Mouse (Mus musculus) MEL (cell line): ENCODE results near the gene Snx32. TPM values are rescaled to one million over a fixed set of nuclear protein-coding genes. Genes with fewer than 3 reads are reported as not detected.
A peak's percentile ranks its signal among the peaks of the same experiment; 100 is the strongest.

Experiments used
- DNase-seq: peaks from one replicate; pipeline ENCODE4 v3.0.0; 2011; ENCODE audit warnings: low read depth, low spot score
- H3K27ac ChIP-seq: 2 replicates; pipeline ENCODE4 v1.5.1; 2012; ENCODE audit warnings: low read depth, mild to moderate bottlenecking, control low read depth, low read length, moderate library complexity; ENCODE audit not compliant: control insufficient read depth
- H3K27me3 ChIP-seq, 2 experiments: fragments of 150-350 bp in 1 of 2; sonication (generic) in 1 of 2; 2 replicates each; pipeline ENCODE4 v1.6.1; 2012; ENCODE audit warnings: low read length in 2 of 2, mild to moderate bottlenecking in 2 of 2, improper control_type of control experiment in 1 of 2, moderate library complexity in 1 of 2; ENCODE audit not compliant: insufficient read depth in 2 of 2, control insufficient read depth in 1 of 2
- H3K36me3 ChIP-seq, 2 experiments: 2 replicates each; pipeline ENCODE4 v1.6.1; 2012 to 2014; ENCODE audit warnings: low read length in 2 of 2, improper control_type of control experiment in 1 of 2, inconsistent platforms in 1 of 2, mild to moderate bottlenecking in 1 of 2; ENCODE audit not compliant: insufficient read depth in 2 of 2, control insufficient read depth in 1 of 2
- H3K4me1 ChIP-seq, 2 experiments: fragments of 150-350 bp in 1 of 2; sonication (generic) in 1 of 2; 2 replicates each; pipeline ENCODE4 v1.6.1; 2012; ENCODE audit warnings: low read length in 2 of 2, improper control_type of control experiment in 1 of 2, mild to moderate bottlenecking in 1 of 2; ENCODE audit not compliant: insufficient read depth in 2 of 2, control insufficient read depth in 1 of 2
- H3K4me3 ChIP-seq, 2 experiments: fragments of 150-350 bp in 1 of 2; sonication (generic) in 1 of 2; 2 replicates each; pipeline ENCODE4 v1.5.1; 2012; ENCODE audit warnings: low read depth in 2 of 2, low read length in 2 of 2, mild to moderate bottlenecking in 2 of 2, moderate library complexity in 2 of 2, control low read depth in 1 of 2, improper control_type of control experiment in 1 of 2; ENCODE audit not compliant: control insufficient read depth in 1 of 2, insufficient read depth in 1 of 2
- H3K79me2 ChIP-seq: 2 replicates; pipeline ENCODE4 v1.6.1; 2012; ENCODE audit warnings: mild to moderate bottlenecking, low read length, moderate library complexity; ENCODE audit not compliant: control insufficient read depth, poor library complexity, insufficient read depth
- H3K9ac ChIP-seq: 2 replicates; pipeline ENCODE4 v1.6.1; 2012; ENCODE audit warnings: low read depth, mild to moderate bottlenecking, control low read depth, low read length, moderate library complexity; ENCODE audit not compliant: control insufficient read depth, poor library complexity, severe bottlenecking
- H3K9me3 ChIP-seq: fragments of 150-350 bp; sonication (generic); replicated peaks from 2 replicates; pipeline ENCODE4 v1.6.1; 2012; ENCODE audit warnings: mild to moderate bottlenecking, low read length, improper control_type of control experiment, moderate library complexity; ENCODE audit not compliant: insufficient read depth
- BHLHE40 ChIP-seq: IDR thresholded peaks from 2 replicates; pipeline ENCODE4 v1.6.1; 2012; ENCODE audit warnings: low read depth, mild to moderate bottlenecking, inconsistent platforms, low read length, improper control_type of control experiment, borderline replicate concordance
- CHD2 ChIP-seq: IDR thresholded peaks from 2 replicates; pipeline ENCODE4 v1.6.1; 2011; ENCODE audit warnings: low read length, improper control_type of control experiment
- CTCF ChIP-seq, 3 experiments: IDR thresholded peaks in 2 of 3; conservative IDR thresholded peaks in 1 of 3; 2 replicates each; pipeline ENCODE4 v1.5.1; 2011 to 2012; ENCODE audit warnings: low read length in 3 of 3, low read depth in 2 of 3, mild to moderate bottlenecking in 2 of 3, improper control_type of control experiment in 1 of 3, inconsistent platforms in 1 of 3, mixed read lengths in 1 of 3, moderate library complexity in 1 of 3; ENCODE audit not compliant: control insufficient read depth in 1 of 3, insufficient read depth in 1 of 3, poor library complexity in 1 of 3, severe bottlenecking in 1 of 3
- E2F4 ChIP-seq: IDR thresholded peaks from 2 replicates; pipeline ENCODE4 v1.6.1; 2011; ENCODE audit warnings: low read depth, low read length, improper control_type of control experiment, borderline replicate concordance
- ELF1 ChIP-seq: IDR thresholded peaks from 2 replicates; pipeline ENCODE4 v1.6.1; 2014; ENCODE audit warnings: low read depth, mild to moderate bottlenecking, inconsistent platforms, low read length, improper control_type of control experiment, moderate library complexity
- EP300 ChIP-seq, 2 experiments: IDR thresholded peaks; 2 replicates each; pipeline ENCODE4 v1.6.1; 2011; ENCODE audit warnings: improper control_type of control experiment in 2 of 2, low read length in 2 of 2, low read depth in 1 of 2, mild to moderate bottlenecking in 1 of 2
- ETS1 ChIP-seq: IDR thresholded peaks from 2 replicates; pipeline ENCODE4 v1.6.1; 2012; ENCODE audit warnings: low read depth, mild to moderate bottlenecking, inconsistent platforms, low read length, improper control_type of control experiment, moderate library complexity
- GABPA ChIP-seq: IDR thresholded peaks from 2 replicates; pipeline ENCODE4 v1.6.1; 2012; ENCODE audit warnings: low read depth, mild to moderate bottlenecking, inconsistent platforms, low read length, improper control_type of control experiment, moderate library complexity
- HCFC1 ChIP-seq: IDR thresholded peaks from 2 replicates; pipeline ENCODE4 v1.6.1; 2012; ENCODE audit warnings: low read depth, mild to moderate bottlenecking, inconsistent platforms, low read length, improper control_type of control experiment, moderate library complexity
- JUND ChIP-seq: IDR thresholded peaks from 2 replicates; pipeline ENCODE4 v1.6.1; 2011; ENCODE audit warnings: low read depth, mild to moderate bottlenecking, improper control_type of control experiment, low read length
- MAFK ChIP-seq: IDR thresholded peaks from 2 replicates; pipeline ENCODE4 v1.6.1; 2011; ENCODE audit warnings: low read depth, mild to moderate bottlenecking, low read length, improper control_type of control experiment, borderline replicate concordance
- MAX ChIP-seq: IDR thresholded peaks from 2 replicates; pipeline ENCODE4 v1.6.1; 2011; ENCODE audit warnings: low read length, improper control_type of control experiment
- MAZ ChIP-seq: IDR thresholded peaks from 2 replicates; pipeline ENCODE4 v1.6.1; 2012; ENCODE audit warnings: low read depth, mild to moderate bottlenecking, inconsistent platforms, low read length, improper control_type of control experiment
- MXI1 ChIP-seq: IDR thresholded peaks from 2 replicates; pipeline ENCODE4 v1.6.1; 2011; ENCODE audit warnings: mild to moderate bottlenecking, low read depth, low read length, improper control_type of control experiment
- MYB ChIP-seq: IDR thresholded peaks from 2 replicates; pipeline ENCODE4 v1.6.1; 2011; ENCODE audit warnings: mild to moderate bottlenecking, low read depth, low read length, improper control_type of control experiment
- MYC ChIP-seq: IDR thresholded peaks from 2 replicates; pipeline ENCODE4 v1.6.1; 2011; ENCODE audit warnings: low read depth, mild to moderate bottlenecking, low read length, improper control_type of control experiment, moderate library complexity
- NELFE ChIP-seq: IDR thresholded peaks from 2 replicates; pipeline ENCODE4 v1.6.1; 2011; ENCODE audit warnings: low read depth, low read length, improper control_type of control experiment
- POLR2A ChIP-seq, 2 experiments: IDR thresholded peaks; 2 replicates each; pipeline ENCODE4 v1.6.1; 2011 to 2012; ENCODE audit warnings: low read length in 2 of 2, mild to moderate bottlenecking in 2 of 2, control low read depth in 1 of 2, improper control_type of control experiment in 1 of 2, low read depth in 1 of 2, moderate library complexity in 1 of 2; ENCODE audit not compliant: control insufficient read depth in 1 of 2, insufficient read depth in 1 of 2, poor library complexity in 1 of 2
- POLR2AphosphoS2 ChIP-seq: IDR thresholded peaks from 2 replicates; pipeline ENCODE4 v1.6.1; 2011; ENCODE audit warnings: low read length, improper control_type of control experiment
- RAD21 ChIP-seq: IDR thresholded peaks from 2 replicates; pipeline ENCODE4 v1.6.1; 2011; ENCODE audit warnings: mild to moderate bottlenecking, low read depth, low read length, improper control_type of control experiment
- RCOR1 ChIP-seq: IDR thresholded peaks from 2 replicates; pipeline ENCODE4 v1.6.1; 2012; ENCODE audit warnings: low read depth, mild to moderate bottlenecking, inconsistent platforms, low read length, improper control_type of control experiment
- SIN3A ChIP-seq: IDR thresholded peaks from 2 replicates; pipeline ENCODE4 v1.6.1; 2012; ENCODE audit warnings: low read length, improper control_type of control experiment, inconsistent platforms
- SMC3 ChIP-seq: IDR thresholded peaks from 2 replicates; pipeline ENCODE4 v1.6.1; 2011; ENCODE audit warnings: low read depth, low read length, improper control_type of control experiment
- TBP ChIP-seq: IDR thresholded peaks from 2 replicates; pipeline ENCODE4 v1.8.0; 2011; ENCODE audit warnings: low read depth, low read length, improper control_type of control experiment
- USF1 ChIP-seq: IDR thresholded peaks from 2 replicates; pipeline ENCODE4 v1.6.1; 2014; ENCODE audit warnings: low read depth, mild to moderate bottlenecking, inconsistent platforms, low read length, improper control_type of control experiment, moderate library complexity
- USF2 ChIP-seq, 2 experiments: IDR thresholded peaks; 2 replicates each; pipeline ENCODE4 v1.6.1; 2011 to 2012; ENCODE audit warnings: improper control_type of control experiment in 2 of 2, low read length in 2 of 2, borderline replicate concordance in 1 of 2, inconsistent platforms in 1 of 2, low read depth in 1 of 2, mild to moderate bottlenecking in 1 of 2; ENCODE audit not compliant: insufficient read depth in 1 of 2
- ZKSCAN1 ChIP-seq: IDR thresholded peaks from 2 replicates; pipeline ENCODE4 v1.6.1; 2012; ENCODE audit warnings: low read depth, mild to moderate bottlenecking, inconsistent platforms, low read length, improper control_type of control experiment, moderate library complexity
- ZMIZ1 ChIP-seq: IDR thresholded peaks from 2 replicates; pipeline ENCODE4 v1.6.1; 2012; ENCODE audit warnings: low read depth, mild to moderate bottlenecking, inconsistent platforms, low read length, improper control_type of control experiment, moderate library complexity
- ZNF384 ChIP-seq: IDR thresholded peaks from 2 replicates; pipeline ENCODE4 v1.6.1; 2012; ENCODE audit warnings: low read depth, mild to moderate bottlenecking, inconsistent platforms, low read length, improper control_type of control experiment
- polyA plus RNA-seq, 2 experiments: library from polyadenylated mRNA; stranded (reverse) in 1 of 2; unstranded in 1 of 2; fragments of >175 nt in 1 of 2; fragments of >200 nt in 1 of 2; gene quantifications; 2 replicates each; pipeline versions ENCODE4 v1.2.1 to v1.2.4; 2012; ENCODE audit warnings: low replicate concordance in 2 of 2, low read depth in 1 of 2; ENCODE audit not compliant: insufficient read length in 2 of 2, insufficient read depth in 1 of 2, missing spikeins in 1 of 2
- total RNA-seq: library from RNA; depleted of rRNA; stranded (reverse); fragments of 300-350 nt; gene quantifications from 2 replicates; pipeline ENCODE4 v1.2.3, GENCODE M21; 2012

The Snx32 gene
- total and polyA plus RNA-seq, 3 experiments, result 1.3 to 2.6 TPM; not detected in 1

DNA sequence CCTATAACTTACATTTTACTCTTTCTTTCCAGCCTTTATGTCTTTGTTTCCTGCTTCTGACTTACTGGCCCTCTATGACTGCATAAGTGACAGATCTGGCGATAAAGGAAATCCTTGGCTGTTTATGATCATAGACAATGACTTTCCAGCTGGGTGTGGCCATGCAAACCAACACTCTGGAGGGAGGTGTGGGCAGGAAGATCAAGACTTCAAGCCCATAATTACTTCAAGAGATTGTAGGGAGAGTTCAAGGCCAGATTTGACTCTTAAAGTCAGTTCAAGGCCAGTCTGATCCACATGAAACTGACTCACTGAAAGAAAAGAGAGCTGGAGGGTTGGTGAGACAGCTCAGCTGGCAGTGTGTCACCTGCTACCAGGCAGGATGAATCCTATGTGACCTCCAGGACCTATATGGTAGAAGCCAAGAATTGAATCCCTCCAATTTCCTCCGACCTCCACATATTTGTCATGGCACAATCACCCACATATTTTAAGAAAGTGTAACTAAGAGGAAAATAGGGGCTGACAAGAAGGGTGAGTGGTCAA is 9.9 kb downstream of the Snx32 start (continued):
- TF ChIP-seq ZNF384, result no peak
- TF ChIP-seq CHD2, result no peak

- TF ChIP-seq USF1 (no peak), ZNF384 (no peak), TBP (no peak), MAFK (no peak), E2F4 (no peak), MAX (no peak), ELF1 (no peak), ETS1 (no peak), MYB (no peak), RCOR1 (no peak), NELFE (no peak), USF2 (IDR thresholded peaks at IDR 0.05; ENCODE audit: borderline replicate concordance in 1 of 2, insufficient read depth in 1 of 2, low read depth in 1 of 2, low read length in 2 of 2) (no peak), RAD21 (no peak), CTCF (IDR thresholded peaks at IDR 0.05 in 2 of 3, conservative IDR thresholded peaks at IDR 0.05 in 1 of 3; ENCODE audit: control insufficient read depth in 1 of 3, insufficient read depth in 1 of 3, low read depth in 2 of 3, low read length in 3 of 3, poor library complexity in 1 of 3, severe bottlenecking in 1 of 3) (no peak), BHLHE40 (no peak), JUND (no peak)
- DNase-seq, result peak; percentile 37
- Histone ChIP-seq H3K4me3 (no peak overlapping the region), H3K36me3 (peaks cover 0 to 10% of the 10 kb centered on the region in 2 experiments), H3K27ac (no peak overlapping the region), H3K9ac (no peak overlapping the region), H3K27me3 (no peaks in the 10 kb centered on the region), H3K79me2 (peaks cover 22% of the 10 kb centered on the region), H3K4me1 (no peaks in the 10 kb centered on the region), H3K9me3 (no peaks in the 10 kb centered on the region)
Measured at GRCm38 (mm10) chr19:5496052-5496370, 14.3 kb downstream of the Snx32 start.

DNA sequence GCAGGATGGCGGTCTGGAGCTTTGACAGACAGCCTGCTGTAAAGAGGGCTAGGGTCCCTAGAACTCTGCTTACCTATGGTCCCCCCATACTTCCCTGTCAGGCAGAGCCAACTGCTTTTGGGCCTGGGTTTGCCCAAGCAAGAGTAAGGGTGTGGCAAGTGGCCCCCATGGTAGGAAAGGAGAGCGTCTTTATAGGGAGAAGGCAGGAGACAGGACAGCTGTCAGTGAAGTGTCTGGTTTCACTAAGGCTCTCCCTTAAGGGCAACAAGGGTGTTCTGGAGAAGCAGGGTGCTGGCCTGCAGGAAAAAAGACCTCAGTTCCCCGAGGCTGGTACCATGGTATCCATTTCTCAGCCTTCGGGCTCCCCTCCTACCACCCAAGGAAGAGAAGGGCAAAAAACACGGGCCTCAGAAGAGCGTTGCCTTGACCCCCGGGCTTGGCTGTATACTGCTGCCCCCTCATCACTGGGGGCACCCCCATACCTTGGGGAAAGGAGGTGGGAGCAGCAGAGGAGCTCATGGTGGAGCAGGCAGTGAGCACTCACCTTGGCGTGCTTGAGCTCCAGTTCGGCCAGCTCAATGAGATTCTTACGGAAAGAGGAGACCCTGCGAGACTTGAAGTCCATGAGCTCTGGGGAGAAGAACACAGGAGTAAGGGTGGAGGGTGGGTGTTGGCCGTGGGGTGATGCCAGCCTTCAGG is 14.8 kb downstream of the Snx32 start:
- TF ChIP-seq MXI1 (no peak), POLR2A (IDR thresholded peaks at IDR 0.05; ENCODE audit: control insufficient read depth in 1 of 2, insufficient read depth in 1 of 2, low read depth in 1 of 2, low read length in 2 of 2, poor library complexity in 1 of 2) (peak in 1 of 2 experiments; percentile 37; a peak in 1 of 4 replicates), ETS1 (no peak), JUND (no peak), SIN3A (no peak), ZMIZ1 (0 out of 2 replicates have a peak, but pooled peaks have one; percentile 72), MAZ (no peak), GABPA (no peak), POLR2AphosphoS2 (peak; percentile 66; the same call in 1 of the 2 replicates), ZKSCAN1 (no peak), MYB (peak; percentile 48; the same call in 1 of the 2 replicates), MYC (no peak), NELFE (no peak), SMC3 (no peak), EP300 (IDR thresholded peaks at IDR 0.05; ENCODE audit: low read depth in 1 of 2, low read length in 2 of 2) (no peak), HCFC1 (no peak), ELF1 (no peak), TBP (no peak), USF2 (IDR thresholded peaks at IDR 0.05; ENCODE audit: borderline replicate concordance in 1 of 2, insufficient read depth in 1 of 2, low read depth in 1 of 2, low read length in 2 of 2) (no peak)
- Histone ChIP-seq H3K27ac (no peak overlapping the region), H3K9ac (no peak overlapping the region), H3K27me3 (no peaks in the 10 kb centered on the region), H3K9me3 (no peaks in the 10 kb centered on the region), H3K79me2 (peaks cover 27% of the 10 kb centered on the region), H3K4me3 (no peak overlapping the region), H3K36me3 (peaks cover 0 to 10% of the 10 kb centered on the region in 2 experiments), H3K4me1 (no peaks in the 10 kb centered on the region)
- peak; percentile 40 for DNase-seq
